Mouse (Mus musculus): ENCODE measurements at regions not wholly inside any gene's neighbourhood (a gene's known extent, or its start where the extent isn't known, plus 50 kb on each side); places are given as distances from the start of the nearest gene placed in this dataset.

GRCm38 (mm10) chr17:50444023-50444389 lies 65.2 kb upstream of the Plcl2 start:
- Histone ChIP-seq H3K4me2 (ENCODE audit: low read depth, low read length) (no peak overlapping the region), H3K4me1 (ENCODE audit: insufficient read depth, low read length) (no peaks in the 10 kb centered on the region), H3K27ac (no peak overlapping the region), H3K36me3 (ENCODE audit: insufficient read depth, low read length) (no peaks in the 10 kb centered on the region), H3K27me3 (ENCODE audit: insufficient read depth, low read length) (no peaks in the 10 kb centered on the region), H3K4me3 (ENCODE audit: low read length) (no peak overlapping the region), H3K9ac (replicated peaks; ENCODE audit: low read length) (no peak overlapping the region), H3K9me3 (ENCODE audit: low read length) (no peaks in the 10 kb centered on the region)
- 82% methylated on average over 1 of the region's 1 CpGs for WGBS
- no peak for TF ChIP-seq CTCF (IDR thresholded peaks at IDR 0.05; ENCODE audit: low read depth)
- ATAC-seq = no peak
- DNase-seq (ENCODE audit: low spot score) = no peak

- H3K4me1 ChIP-seq (ENCODE audit: insufficient read depth, low read length) = no peaks in the 10 kb centered on the region
- no peak for TF ChIP-seq CTCF (IDR thresholded peaks at IDR 0.05; ENCODE audit: low read depth)
- no peaks in the 10 kb centered on the region for H3K27me3 ChIP-seq (ENCODE audit: insufficient read depth, low read length)
- H3K36me3 ChIP-seq (ENCODE audit: insufficient read depth, low read length) = no peaks in the 10 kb centered on the region
- ATAC-seq (no peak), DNase-seq (ENCODE audit: low spot score) (no peak)
- H3K27ac ChIP-seq = no peak overlapping the region
- no peaks in the 10 kb centered on the region for H3K9me3 ChIP-seq (ENCODE audit: low read length)
- H3K4me3 ChIP-seq (ENCODE audit: low read length) = no peak overlapping the region
- H3K4me2 ChIP-seq (ENCODE audit: low read depth, low read length) = no peak overlapping the region
- 84% methylated on average over 6 of the region's 6 CpGs for WGBS
- no peak overlapping the region for H3K9ac ChIP-seq (replicated peaks; ENCODE audit: low read length)
These were observed 60.5 kb upstream of the Plcl2 start for GRCm38 (mm10) chr17:50448693-50449092.

GRCm38 (mm10) chr17:50451606-50452005 lies 57.6 kb upstream of the Plcl2 start:
- Histone ChIP-seq H3K9me3 (ENCODE audit: low read length) (no peaks in the 10 kb centered on the region), H3K27me3 (ENCODE audit: insufficient read depth, low read length) (no peaks in the 10 kb centered on the region), H3K27ac (no peak overlapping the region), H3K4me2 (ENCODE audit: low read depth, low read length) (no peak overlapping the region), H3K36me3 (ENCODE audit: insufficient read depth, low read length) (no peaks in the 10 kb centered on the region), H3K4me3 (ENCODE audit: low read length) (no peak overlapping the region), H3K9ac (replicated peaks; ENCODE audit: low read length) (no peak overlapping the region), H3K4me1 (ENCODE audit: insufficient read depth, low read length) (no peaks in the 10 kb centered on the region)
- DNase-seq (ENCODE audit: low spot score) (no peak), ATAC-seq (no peak)
- no peak for TF ChIP-seq CTCF (IDR thresholded peaks at IDR 0.05; ENCODE audit: low read depth)
- WGBS = 82% methylated on average over 3 of the region's 3 CpGs

GRCm38 (mm10) chr17:50453524-50453923 lies 55.7 kb upstream of the Plcl2 start:
- Histone ChIP-seq H3K4me3 (ENCODE audit: low read length) (no peak overlapping the region), H3K4me2 (ENCODE audit: low read depth, low read length) (no peak overlapping the region), H3K36me3 (ENCODE audit: insufficient read depth, low read length) (no peaks in the 10 kb centered on the region), H3K4me1 (ENCODE audit: insufficient read depth, low read length) (no peaks in the 10 kb centered on the region), H3K27ac (no peak overlapping the region), H3K9me3 (ENCODE audit: low read length) (no peaks in the 10 kb centered on the region), H3K9ac (replicated peaks; ENCODE audit: low read length) (no peak overlapping the region), H3K27me3 (ENCODE audit: insufficient read depth, low read length) (no peaks in the 10 kb centered on the region)
- no peak for TF ChIP-seq CTCF (IDR thresholded peaks at IDR 0.05; ENCODE audit: low read depth)
- no peak for DNase-seq (ENCODE audit: low spot score)
- ATAC-seq = no peak

- Histone ChIP-seq H3K36me3 (ENCODE audit: insufficient read depth, low read length) (no peaks in the 10 kb centered on the region), H3K27ac (no peak overlapping the region), H3K27me3 (ENCODE audit: insufficient read depth, low read length) (no peaks in the 10 kb centered on the region), H3K4me1 (ENCODE audit: insufficient read depth, low read length) (no peaks in the 10 kb centered on the region), H3K9ac (replicated peaks; ENCODE audit: low read length) (no peak overlapping the region), H3K4me3 (ENCODE audit: low read length) (no peak overlapping the region), H3K9me3 (ENCODE audit: low read length) (no peaks in the 10 kb centered on the region), H3K4me2 (ENCODE audit: low read depth, low read length) (no peak overlapping the region)
- DNase-seq (ENCODE audit: low spot score) (no peak), ATAC-seq (no peak)
- WGBS = 94% methylated on average over 5 of the region's 5 CpGs
- TF ChIP-seq CTCF (IDR thresholded peaks at IDR 0.05; ENCODE audit: low read depth) = no peak
These were observed 55.2 kb upstream of the Plcl2 start for GRCm38 (mm10) chr17:50453956-50454355.

- Histone ChIP-seq H3K4me3 (ENCODE audit: low read length) (no peak overlapping the region), H3K4me1 (ENCODE audit: insufficient read depth, low read length) (no peaks in the 10 kb centered on the region), H3K9ac (replicated peaks; ENCODE audit: low read length) (no peak overlapping the region), H3K4me2 (ENCODE audit: low read depth, low read length) (no peak overlapping the region), H3K36me3 (ENCODE audit: insufficient read depth, low read length) (no peaks in the 10 kb centered on the region), H3K9me3 (ENCODE audit: low read length) (no peaks in the 10 kb centered on the region), H3K27me3 (ENCODE audit: insufficient read depth, low read length) (no peaks in the 10 kb centered on the region), H3K27ac (no peak overlapping the region)
- 87% methylated on average over 5 of the region's 5 CpGs for WGBS
- DNase-seq (ENCODE audit: low spot score) (no peak), ATAC-seq (no peak)
- TF ChIP-seq CTCF (IDR thresholded peaks at IDR 0.05; ENCODE audit: low read depth) = no peak
These were observed 54.3 kb upstream of the Plcl2 start for GRCm38 (mm10) chr17:50454917-50455316.

- DNase-seq (ENCODE audit: low spot score) = no peak
- ATAC-seq = no peak
- H3K36me3 ChIP-seq (ENCODE audit: insufficient read depth, low read length) = no peaks in the 10 kb centered on the region
- no peak overlapping the region for H3K9ac ChIP-seq (replicated peaks; ENCODE audit: low read length)
- no peaks in the 10 kb centered on the region for H3K4me1 ChIP-seq (ENCODE audit: insufficient read depth, low read length)
- no peak overlapping the region for H3K4me3 ChIP-seq (ENCODE audit: low read length)
- H3K4me2 ChIP-seq (ENCODE audit: low read depth, low read length) = no peak overlapping the region
- WGBS = 92% methylated on average over 10 of the region's 10 CpGs
- H3K9me3 ChIP-seq (ENCODE audit: low read length) = no peaks in the 10 kb centered on the region
- no peaks in the 10 kb centered on the region for H3K27me3 ChIP-seq (ENCODE audit: insufficient read depth, low read length)
- no peak overlapping the region for H3K27ac ChIP-seq
- TF ChIP-seq CTCF (IDR thresholded peaks at IDR 0.05; ENCODE audit: low read depth) = no peak
These were observed 53.5 kb upstream of the Plcl2 start for GRCm38 (mm10) chr17:50455719-50456118.

Data from hindbrain, postnatal 0 days (tissue).